Mouse (Mus musculus) spleen, postnatal 36 days (tissue): Measurements from ENCODE around the gene Sned1.
"Not testable (repeated sequence)": the region's sequence is repeated elsewhere in the genome, so short reads cannot be mapped to it uniquely, and the experiment has no call there.

Experiments
- DNase-seq, 2 experiments: peaks; one replicate each; pipeline ENCODE4 v3.0.0; 2022; ENCODE audit warnings: low spot score in 2 of 2, mixed read lengths in 1 of 2

Sned1 gene

DNA sequence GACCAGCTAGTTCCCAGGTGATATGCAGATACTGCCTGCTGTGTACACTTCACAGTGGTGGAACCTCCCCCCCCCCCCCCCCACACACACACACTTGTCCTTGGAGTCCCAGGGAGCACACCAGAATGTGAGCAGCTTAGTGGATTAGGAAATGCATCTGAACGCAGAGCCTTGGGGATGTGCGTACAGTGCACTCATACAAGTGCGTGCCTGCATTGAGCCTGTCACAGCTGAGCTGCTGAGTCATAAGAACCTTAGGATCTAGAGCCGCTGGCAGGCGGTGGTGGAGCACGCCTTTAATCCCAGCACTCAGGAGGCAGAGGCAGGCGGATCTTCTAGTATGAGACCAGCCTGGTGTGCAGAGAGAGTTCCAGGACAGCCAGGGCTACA, 7.7 kb upstream of the Sned1 start:
- DNase-seq: no peak

DNA sequence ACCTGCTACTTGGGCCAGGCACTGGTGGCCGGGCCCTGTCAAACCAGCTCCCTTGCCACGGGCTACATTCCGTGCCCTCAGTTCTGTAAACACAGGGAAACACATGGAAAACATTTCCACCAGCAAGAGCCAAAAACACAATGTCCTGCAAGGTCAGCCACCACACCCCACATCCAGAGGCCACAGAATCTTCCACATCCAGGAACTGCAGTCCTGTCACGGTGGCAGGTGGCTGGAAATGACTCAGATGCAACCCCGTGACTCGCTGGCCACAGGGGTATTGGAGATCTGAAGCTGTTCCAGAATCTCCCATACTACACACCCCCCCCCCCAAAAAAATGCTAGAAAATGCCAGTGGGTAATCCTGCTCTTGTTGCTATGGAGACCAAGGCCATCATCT, 6.4 kb upstream of the Sned1 start:
- no peak for DNase-seq

DNA sequence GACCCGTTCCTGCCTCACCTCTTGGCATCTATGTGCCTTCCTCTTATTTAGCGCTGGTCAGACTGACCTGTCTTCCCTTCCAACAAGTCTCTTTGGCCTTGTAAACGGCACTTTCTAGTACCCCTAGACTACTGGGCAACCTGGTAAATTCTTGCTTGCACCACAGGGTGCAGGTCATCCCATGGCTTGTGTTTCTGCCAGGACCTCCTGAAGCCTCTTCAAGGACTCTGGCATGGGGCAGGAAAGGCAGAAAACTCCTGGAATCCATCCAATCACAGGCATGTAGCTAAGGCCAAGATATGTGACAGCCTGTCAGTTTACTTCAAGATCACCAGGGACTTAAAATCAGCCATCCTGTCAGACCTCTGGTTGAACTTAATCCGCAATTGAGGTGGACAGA, 6.0 kb upstream of the Sned1 start:
- DNase-seq: no peak

DNA sequence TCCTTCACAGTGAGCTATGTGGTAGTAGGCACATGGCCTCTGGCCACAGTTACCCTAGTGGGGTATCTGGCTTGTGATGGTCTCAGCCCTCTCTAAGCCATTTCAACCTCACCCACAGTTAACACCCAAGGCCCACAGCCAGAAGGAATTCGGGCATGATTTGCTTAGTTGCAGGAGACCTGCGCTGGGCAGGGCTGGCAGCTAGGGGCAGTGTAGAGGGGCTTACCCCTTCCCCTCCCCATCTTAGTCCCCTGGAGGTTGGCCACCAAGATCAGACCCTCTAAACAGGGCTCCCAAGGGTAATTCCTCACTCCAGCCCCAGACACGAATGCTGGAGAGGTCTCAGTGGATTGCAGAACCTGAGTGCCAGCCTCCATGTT, 894 bp downstream of the Sned1 start:
- no peak for DNase-seq

DNA sequence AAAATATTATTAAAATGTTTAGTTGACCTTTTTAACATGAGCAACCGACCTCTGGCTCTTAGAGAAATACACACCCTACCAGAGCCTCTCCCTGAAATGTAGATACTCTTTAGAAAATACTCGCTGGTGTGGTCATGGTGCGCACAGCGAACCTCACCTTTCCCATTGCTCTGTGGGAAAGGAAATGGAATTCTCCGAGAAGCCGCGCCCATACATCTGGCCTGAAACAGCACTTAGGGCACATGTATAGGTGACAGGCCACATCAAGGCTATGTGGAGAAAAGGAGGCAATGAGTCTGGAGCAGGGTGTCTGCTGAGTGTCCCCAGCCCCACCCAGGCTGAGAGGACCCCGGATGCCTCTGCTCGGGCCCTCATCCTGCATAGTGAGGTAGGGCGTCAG, 2.0 kb downstream of the Sned1 start:
- no peak for DNase-seq

DNA sequence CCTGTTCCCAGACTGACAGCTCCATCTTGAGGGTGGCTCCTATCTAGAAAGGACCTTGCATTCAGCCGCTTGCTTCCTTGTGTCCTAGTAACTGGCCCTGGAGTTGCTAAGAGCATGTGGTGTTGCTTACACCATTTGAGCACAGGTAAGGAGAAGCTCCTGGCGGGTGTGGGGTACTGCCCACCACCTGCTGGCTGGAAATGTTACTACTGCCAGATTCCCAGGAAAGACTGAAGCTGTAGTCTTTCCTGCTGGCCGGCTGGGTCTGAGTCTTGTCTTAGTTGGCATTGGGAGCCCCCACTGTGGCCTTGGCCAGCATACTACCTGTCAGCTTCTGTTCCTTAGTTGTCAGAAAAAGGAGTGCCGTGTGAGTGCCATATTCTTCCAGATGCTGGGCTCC, 2.6 kb downstream of the Sned1 start:
- no peak for DNase-seq

DNA sequence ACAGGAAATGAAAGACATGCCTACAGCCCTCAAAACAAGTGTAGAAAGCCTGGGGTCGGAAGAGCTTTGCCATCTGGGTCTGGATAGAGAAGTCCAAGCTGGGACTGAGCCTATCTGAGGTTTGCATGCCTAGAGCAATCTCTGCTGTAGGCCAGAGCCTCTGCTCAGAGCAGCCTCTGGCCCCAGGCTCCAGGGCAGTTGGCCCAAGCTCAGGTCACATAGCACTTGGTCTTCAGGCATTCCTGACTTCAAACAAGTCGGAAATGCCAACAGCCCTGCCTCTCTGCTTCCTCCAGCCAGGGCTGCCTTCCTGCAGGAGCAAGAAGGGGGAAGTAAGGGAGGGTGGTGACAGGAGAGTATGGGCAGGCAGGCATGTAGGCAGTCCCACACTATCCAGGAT, 10.3 kb downstream of the Sned1 start:
- DNase-seq: no peak

DNA sequence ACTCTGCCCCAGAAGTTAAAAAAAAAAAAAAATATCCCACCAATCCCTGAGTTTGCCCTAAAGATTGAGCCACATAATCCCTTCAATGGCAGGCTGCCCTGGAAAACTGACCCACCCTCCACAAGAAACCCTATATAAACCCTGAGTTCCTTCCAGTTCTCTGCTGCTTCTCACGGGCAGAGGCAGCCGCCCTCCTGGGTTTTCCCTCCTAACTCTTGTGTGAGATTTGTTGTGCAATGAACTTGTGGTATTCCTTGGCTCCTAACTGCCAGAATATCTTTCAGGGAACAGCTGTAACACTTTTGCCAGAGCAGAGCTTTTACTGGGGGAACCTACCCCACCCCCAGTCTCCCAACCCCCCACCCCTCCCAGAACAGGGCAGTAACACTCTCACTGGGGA, 16.9 kb downstream of the Sned1 start:
- no peak for DNase-seq

DNA sequence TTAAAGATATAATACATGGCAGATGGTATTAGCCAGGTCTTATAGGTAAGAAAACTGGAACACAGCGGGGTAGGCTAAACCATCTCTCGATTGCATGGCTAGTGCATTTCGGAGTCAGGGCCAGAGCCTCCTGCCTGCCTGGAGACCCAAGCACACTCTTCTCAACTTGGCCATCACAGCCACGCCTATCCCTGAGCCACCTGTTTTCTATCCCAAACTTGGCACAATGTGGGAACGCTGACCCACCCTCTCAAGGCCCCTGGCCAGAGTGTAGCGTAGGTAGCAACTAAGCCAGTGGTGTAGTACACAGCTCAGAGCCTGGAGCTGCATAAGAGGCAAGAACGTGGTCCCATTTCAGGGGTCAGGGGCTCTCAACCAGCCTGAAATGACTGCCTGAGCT, 20.1 kb downstream of the Sned1 start:
- no peak for DNase-seq

DNA sequence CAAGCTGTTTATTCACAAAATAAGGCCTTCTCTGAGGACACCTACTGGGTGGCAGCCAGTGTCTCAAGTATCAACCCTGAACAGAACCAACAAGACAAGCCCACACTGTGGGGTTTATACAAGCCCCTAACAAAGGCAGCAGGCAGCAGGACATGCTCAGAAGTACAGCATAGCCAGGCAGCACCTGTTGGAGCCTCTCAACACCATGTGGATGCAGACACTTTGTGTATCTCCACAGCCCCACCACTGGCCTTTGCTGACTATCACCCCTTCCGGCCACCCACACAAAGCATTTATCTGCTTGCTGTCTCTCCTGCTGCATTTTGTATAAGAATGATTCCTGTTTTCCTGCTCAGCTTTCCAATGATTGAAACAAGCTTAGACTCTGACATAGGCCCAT, 21.9 kb downstream of the Sned1 start:
- no peak for DNase-seq

DNA sequence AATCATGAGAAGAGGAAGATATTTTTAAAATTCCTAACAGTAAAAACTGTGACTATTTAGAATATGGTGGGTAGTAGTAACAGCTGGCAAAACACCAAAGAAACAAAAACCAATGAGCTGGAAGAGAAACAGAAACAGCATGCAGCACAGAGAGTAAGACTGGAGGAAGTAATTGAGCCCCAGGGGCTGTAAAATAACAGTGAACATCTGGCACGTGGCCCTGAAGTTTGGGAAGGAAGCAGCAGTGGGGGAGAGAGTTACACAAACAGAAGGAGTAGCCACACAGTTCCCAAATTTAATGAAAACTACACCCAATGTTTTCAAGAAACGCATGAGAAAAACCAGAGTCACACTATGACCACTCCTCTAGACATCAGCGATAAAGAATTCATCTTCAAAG, 31.6 kb downstream of the Sned1 start:
- DNase-seq: no peak

DNA sequence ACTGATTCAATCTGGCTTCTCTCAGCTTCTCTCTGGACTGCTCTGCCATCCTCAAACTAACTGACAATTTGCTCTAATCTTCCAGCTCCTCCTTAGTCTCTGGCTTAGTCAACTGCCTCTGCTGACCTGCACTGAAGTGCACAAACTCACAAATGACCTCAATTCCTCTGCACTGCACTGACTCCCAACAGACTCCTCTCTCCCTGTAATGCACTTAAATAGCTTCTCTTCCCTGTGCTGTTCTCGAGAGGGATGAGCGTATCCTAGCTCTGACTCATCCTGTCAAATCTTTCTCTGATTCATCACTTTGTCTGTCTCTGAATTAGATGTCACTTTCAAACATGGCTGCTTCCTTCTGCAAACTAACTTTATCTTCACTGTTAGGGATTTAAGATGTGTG, 32.6 kb downstream of the Sned1 start:
- no peak for DNase-seq

DNA sequence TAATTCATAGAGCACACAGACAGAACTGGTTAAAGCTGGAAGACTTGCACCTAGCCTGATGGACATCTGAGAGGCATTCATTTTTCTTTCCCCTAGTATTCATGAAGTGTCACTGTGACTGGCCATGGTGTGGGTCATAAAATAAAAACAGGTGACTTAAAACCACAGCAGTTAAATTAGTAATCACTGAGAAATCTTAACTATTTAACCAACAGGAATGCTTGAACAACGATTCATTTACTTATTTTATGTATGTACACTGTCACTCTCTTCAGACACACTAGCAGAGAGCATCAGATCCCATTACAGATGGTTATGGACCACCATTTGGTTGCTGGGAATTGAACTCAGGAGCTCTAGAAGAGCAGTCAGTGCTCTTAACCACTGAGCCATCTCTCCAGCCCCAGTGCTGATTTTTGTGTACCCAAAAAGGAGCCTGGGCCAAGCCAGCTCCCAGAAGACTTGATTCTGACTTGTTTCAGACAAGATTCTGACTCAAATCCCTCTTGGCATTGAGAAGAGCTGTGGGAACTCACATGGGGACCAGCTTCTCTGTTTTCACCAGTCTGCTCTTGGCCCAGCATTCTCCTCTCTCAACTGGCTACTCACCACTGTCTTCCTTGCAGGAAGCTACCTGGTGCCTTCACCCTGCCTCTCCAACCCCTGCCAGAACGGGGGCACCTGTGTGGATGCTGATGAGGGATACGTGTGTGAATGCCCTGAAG, 35.0 kb downstream of the Sned1 start:
- DNase-seq: no peak

DNA sequence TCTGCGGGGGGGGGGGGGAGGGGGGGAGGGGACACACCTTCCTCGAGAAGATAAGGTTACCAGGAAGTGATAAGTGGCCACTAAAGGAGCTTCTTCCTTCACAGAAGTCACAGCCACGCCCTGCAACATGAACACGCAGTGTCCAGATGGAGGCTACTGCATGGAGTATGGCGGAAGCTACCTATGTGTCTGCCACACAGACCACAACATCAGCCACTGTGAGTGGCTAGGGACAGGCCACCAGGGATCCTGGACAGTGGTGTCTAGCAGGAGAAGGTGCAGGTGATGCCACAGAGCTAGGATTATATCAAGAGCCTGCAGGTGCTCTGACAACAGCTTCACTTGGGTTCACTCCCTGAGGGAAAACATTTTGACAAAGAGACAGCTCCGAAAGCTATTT, 36.1 kb downstream of the Sned1 start:
- DNase-seq: no peak

DNA sequence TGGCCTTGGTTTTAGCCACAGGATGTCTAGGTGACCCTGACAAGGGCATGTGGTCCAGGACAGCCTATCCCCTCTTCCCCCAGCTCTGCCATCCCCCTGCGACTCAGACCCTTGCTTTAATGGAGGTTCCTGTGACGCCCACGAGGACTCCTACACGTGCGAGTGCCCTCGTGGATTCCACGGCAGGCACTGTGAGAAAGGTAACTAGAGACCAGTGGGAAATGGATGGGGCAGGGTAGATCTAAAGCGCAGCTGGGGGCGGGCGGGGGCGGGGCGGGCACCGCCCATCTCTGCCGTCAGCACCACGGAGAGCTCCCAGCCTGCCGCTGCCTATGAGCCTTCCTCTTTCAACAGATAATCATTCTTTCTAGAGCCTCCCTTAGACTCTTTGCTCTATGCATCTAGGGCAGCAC, 36.8 kb downstream of the Sned1 start:
- DNase-seq: no peak

DNA sequence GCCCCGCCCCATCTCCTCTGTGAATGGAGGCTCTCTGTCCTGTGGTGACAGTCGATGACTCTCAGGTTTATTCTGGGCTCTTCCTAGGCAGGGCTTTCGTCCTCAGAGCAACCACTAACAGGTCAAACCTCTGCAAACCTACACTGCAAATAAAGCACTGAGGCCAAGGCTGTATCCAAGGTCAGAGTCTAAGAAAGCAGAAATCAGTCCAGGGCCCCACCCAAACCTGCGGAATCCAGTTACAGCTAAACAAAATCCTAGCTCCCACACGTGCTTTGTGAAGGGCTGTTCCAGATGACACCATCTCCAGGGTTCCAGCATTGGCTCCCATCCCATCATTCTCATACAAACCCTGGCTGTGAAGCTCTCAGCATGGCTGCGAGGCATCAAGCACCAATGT, 39.9 kb downstream of the Sned1 start:
- DNase-seq: no peak

DNA sequence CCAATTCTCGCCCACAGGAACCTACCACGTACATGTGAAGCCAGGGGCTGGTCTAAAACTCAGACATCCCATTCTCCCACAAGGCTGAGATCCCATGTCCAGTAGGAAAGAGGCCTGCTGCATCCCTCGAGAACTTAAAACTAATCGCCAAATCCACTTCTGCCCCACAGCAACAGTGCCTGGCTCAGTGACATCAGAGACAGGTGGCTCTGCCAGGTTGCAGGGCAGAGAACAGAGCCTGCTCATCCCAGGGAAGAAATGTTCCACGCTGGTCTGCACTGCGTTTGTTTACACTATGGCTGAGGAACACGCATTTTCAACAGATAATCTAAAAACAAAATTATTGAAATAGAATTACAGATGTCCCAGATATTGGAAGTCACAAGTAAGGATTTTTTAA, 41.4 kb downstream of the Sned1 start:
- DNase-seq: no peak

DNA sequence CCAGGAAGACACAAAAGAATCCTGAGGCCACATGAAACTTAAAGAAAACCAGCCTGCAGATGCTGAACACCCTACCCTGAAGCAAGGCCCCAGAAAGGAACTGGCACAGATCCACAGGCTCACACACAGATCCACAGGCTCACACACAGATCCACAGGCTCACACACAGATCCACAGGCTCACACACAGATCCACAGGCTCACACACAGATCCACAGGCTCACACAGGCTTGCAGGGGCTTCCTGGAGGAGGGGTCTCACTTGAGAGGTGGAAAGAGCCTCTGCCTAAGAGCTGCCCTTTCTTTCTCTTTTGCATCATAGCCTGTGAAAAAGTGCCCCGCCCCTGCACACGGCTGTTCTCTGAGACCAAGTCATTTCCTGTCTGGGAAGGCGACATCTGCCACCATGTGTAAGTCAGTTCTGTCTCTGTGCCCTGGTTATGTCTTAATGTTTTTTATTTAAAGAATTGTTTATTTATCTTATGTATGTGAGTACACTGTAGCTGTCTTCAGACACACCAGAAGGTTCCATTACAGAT, 54.1 kb downstream of the Sned1 start:
- DNase-seq: no peak

DNA sequence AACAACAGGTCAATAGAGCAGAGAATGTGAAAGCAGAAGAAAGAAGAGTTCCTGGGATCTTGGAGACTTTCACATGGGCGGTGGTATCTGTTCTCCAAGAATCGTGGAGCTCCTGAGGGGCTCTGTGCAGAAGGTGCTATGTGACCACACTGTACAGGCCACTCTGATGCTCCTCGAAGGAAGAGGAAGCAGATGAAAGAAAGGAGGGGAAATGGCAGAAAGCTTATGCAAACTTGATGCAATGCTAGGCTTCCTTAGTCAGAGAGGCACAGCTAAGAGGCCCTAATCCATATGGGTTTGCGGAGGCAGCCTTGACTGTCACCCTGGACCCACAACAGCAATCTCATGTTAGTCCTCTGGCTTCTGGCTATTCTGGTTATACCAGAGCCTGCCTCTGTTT, 55.3 kb downstream of the Sned1 start:
- no peak for DNase-seq

DNA sequence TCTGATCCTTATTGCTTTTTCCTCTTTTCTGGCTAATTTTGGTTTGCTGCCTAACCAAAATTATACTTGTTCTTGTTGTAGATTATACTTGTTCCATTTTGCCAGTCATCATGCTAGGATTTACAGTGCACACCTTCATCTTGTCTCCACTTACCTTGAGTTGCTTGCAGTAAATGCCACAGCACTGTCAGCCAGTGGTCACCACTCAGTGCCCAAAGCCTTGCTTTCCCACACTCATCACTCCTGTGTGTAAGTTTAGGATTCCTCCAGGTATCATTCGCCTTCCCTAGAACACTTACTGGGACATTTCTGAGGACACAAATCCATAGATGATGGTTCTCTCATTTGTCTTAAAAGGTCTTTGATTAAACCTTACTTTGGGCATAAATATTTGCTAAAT, 56.0 kb downstream of the Sned1 start:
- no peak for DNase-seq

DNA sequence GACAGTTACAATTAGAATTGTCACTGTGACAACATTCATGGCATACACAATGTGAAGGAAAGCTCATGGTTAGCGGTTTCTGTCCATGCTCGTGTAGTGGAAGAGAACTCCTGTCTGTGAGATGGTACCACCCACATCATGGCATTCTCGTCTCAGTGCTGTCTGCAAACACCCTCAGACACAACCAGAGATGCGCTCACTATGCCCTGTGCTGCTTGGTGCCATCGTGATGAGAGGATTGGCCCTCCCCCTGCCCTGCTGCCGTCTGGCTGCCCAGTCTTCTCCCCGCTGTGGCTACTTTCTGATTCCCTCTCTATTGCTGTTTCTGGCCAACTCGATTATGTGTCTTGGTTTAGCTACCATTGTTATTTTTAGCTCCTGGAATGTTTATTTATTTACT, 56.4 kb downstream of the Sned1 start:
- DNase-seq: no peak

DNA sequence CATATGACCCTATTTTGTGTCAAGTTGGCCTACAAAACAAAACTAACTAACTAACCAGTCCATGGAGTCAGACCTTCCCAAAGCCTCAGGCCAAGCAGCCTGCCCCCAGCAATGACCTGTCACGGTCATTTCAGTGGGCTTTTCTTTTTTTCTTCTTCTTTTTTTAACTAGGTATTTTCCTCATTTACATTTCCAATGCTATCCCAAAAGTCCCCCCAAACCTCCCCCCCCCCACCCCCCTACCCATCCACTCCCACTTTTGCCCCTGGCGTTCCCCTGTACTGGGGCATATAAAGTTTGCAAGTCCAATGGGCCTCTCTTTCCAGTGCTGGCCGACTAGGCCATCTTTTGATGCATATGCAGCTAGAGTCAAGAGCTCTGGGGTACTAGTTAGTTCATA, 58.9 kb downstream of the Sned1 start:
- not testable (repeated sequence) for DNase-seq

DNA sequence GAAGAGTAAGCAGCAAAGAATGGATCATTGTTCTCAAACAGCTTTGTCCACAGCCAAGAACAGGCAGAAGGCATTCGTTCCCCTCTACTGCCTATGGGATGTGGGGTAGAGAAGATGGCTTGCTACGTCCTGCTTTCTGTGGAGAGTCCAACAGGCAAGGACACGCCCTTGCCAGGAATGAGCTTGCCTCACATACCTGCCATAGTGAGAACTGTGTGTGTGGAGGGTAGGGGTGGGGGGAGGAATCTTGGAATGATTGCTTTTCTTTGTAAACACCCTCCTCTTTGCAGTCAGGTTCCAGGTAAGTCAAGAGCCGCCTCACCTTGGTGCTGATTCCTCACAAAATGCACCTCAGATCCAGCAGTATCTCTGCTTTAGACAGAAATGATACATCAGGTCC, 64.2 kb downstream of the Sned1 start:
- no peak for DNase-seq

DNA sequence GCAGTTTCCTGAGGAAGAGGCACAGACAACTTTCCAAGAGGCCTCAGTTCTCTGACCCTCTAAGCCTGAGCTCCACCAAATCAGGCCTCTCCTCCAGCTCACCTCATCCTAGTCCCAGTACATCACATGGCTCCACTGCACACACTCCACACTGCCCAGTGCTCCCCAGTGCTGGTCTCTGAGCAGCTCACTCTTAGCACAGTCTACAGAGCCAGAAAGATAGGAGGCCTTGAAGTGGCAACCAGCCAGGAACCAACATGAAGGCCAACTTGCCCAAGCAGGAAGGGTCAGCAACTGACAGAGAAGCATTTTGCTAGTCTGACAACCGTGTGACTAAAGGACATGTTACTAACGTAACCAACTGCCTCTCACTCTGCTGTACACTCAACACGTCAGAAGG, 64.9 kb downstream of the Sned1 start:
- no peak for DNase-seq
